Mouse (Mus musculus) gastrocnemius, adult 8-10 months (tissue): Measurements from ENCODE around the gene Celf3. TPM values are rescaled to one million over a fixed set of nuclear protein-coding genes. Genes with fewer than 3 reads are reported as not detected.

Experiments
- DNase-seq, 2 experiments: peaks; one replicate each; pipeline ENCODE4 v3.0.0; 2022; ENCODE audit warnings: low spot score in 2 of 2
- total RNA-seq, 4 experiments: library from RNA; stranded (reverse); gene quantifications; 2 replicates each; pipeline ENCODE4 v1.2.4; 2022

Gene Celf3
- not detected for total RNA-seq

- DNase-seq: no peak
Measured at GRCm38 (mm10) chr3:94477981-94478422, at the start of gene Celf3. Gene Celf3 (plus strand): TSS chr3:94478295.

- no peak for DNase-seq
Measured at GRCm38 (mm10) chr3:94430980-94431379, 47.1 kb upstream of the Celf3 start.

- DNase-seq: no peak
Measured at GRCm38 (mm10) chr3:94434305-94434704, 43.8 kb upstream of the Celf3 start.

GRCm38 (mm10) chr3:94436420-94436819 is 41.7 kb upstream of the Celf3 start:
- DNase-seq: no peak

- no peak for DNase-seq
Measured at GRCm38 (mm10) chr3:94441182-94441581, 36.9 kb upstream of the Celf3 start.

GRCm38 (mm10) chr3:94442951-94443596 is 35.0 kb upstream of the Celf3 start, which contains the start of gene Mrpl9:
Gene Mrpl9 (plus strand): TSS chr3:94443318.
- DNase-seq: peak; percentile 90 to 93

- DNase-seq: no peak
Measured at GRCm38 (mm10) chr3:94443597-94443964, 34.5 kb upstream of the Celf3 start, which contains the start of gene Oaz3. Gene Oaz3 (minus strand): TSS chr3:94443915.

- no peak for DNase-seq
Measured at GRCm38 (mm10) chr3:94449377-94449776, 28.7 kb upstream of the Celf3 start.

- DNase-seq: peak; percentile 53 to 62
Measured at GRCm38 (mm10) chr3:94456529-94457000, 21.5 kb upstream of the Celf3 start.

- no peak for DNase-seq
Measured at GRCm38 (mm10) chr3:94457055-94457454, 21.0 kb upstream of the Celf3 start.

GRCm38 (mm10) chr3:94459834-94460233 is 18.3 kb upstream of the Celf3 start:
- no peak for DNase-seq

GRCm38 (mm10) chr3:94463926-94464578 is 14.0 kb upstream of the Celf3 start:
- DNase-seq: no peak

GRCm38 (mm10) chr3:94465632-94466430 is 12.3 kb upstream of the Celf3 start:
- DNase-seq: no peak

- no peak for DNase-seq
Measured at GRCm38 (mm10) chr3:94468931-94469330, 9.2 kb upstream of the Celf3 start.

GRCm38 (mm10) chr3:94472447-94473114 is 5.5 kb upstream of the Celf3 start:
- DNase-seq: no peak

GRCm38 (mm10) chr3:94473115-94473505 is 5.0 kb upstream of the Celf3 start:
- peak in 1 of 2 experiments; percentile 7 for DNase-seq

GRCm38 (mm10) chr3:94473567-94474232 is 4.4 kb upstream of the Celf3 start:
- peak; percentile 30 to 47 for DNase-seq

GRCm38 (mm10) chr3:94476301-94477035 is 1.6 kb upstream of the Celf3 start:
- DNase-seq: no peak

- no peak for DNase-seq
Measured at GRCm38 (mm10) chr3:94477444-94477843, 651 bp upstream of the Celf3 start.

GRCm38 (mm10) chr3:94478591-94479169 is 585 bp downstream of the Celf3 start:
- no peak for DNase-seq
